Mouse (Mus musculus) thymus, adult 18-20 months (tissue): ENCODE results near the gene Coq10a.
"Not testable (repeated sequence)": the region's sequence is repeated elsewhere in the genome, so short reads cannot be mapped to it uniquely, and the experiment has no call there.

Source experiments
- DNase-seq, 2 experiments: peaks; one replicate each; pipeline ENCODE4 v3.0.0; 2022; ENCODE audit warnings: mixed read lengths in 2 of 2

Coq10a gene

GRCm38 (mm10) chr10:128343436-128343835, 25.4 kb downstream of the Coq10a start:
- DNase-seq: no peak

GRCm38 (mm10) chr10:128340257-128340656, 28.5 kb downstream of the Coq10a start:
- DNase-seq: no peak

- no peak for DNase-seq
Measured at GRCm38 (mm10) chr10:128338948-128339347, 29.8 kb downstream of the Coq10a start.

- DNase-seq: no peak
Measured at GRCm38 (mm10) chr10:128338415-128338814, 30.4 kb downstream of the Coq10a start.

GRCm38 (mm10) chr10:128337306-128338181, 31.3 kb downstream of the Coq10a start, which contains the start of gene Cs:
Cs (plus strand) TSS chr10:128337734.
- peak; percentile 92 to 95 for DNase-seq

- no peak for DNase-seq
Measured at GRCm38 (mm10) chr10:128336597-128336996, 32.2 kb downstream of the Coq10a start.

- no peak for DNase-seq
Measured at GRCm38 (mm10) chr10:128336195-128336594, 32.6 kb downstream of the Coq10a start.

GRCm38 (mm10) chr10:128335582-128335981, 33.2 kb downstream of the Coq10a start:
- DNase-seq: peak; percentile 47 to 62

GRCm38 (mm10) chr10:128332358-128333249, 36.2 kb downstream of the Coq10a start:
- not testable (repeated sequence) for DNase-seq

- no peak for DNase-seq
Measured at GRCm38 (mm10) chr10:128327610-128328009, 41.2 kb downstream of the Coq10a start.

- no peak for DNase-seq
Measured at GRCm38 (mm10) chr10:128326825-128327224, 42.0 kb downstream of the Coq10a start.

- DNase-seq: no peak
Measured at GRCm38 (mm10) chr10:128323516-128323915, 45.3 kb downstream of the Coq10a start.

- peak; percentile 66 to 80 for DNase-seq
Measured at GRCm38 (mm10) chr10:128322141-128323108, 46.4 kb downstream of the Coq10a start, which contains the start of gene Cnpy2. Cnpy2 (plus strand) TSS chr10:128322459.

GRCm38 (mm10) chr10:128321641-128322040, 47.2 kb downstream of the Coq10a start:
- DNase-seq: no peak

GRCm38 (mm10) chr10:128315578-128315977, 53.2 kb downstream of the Coq10a start:
- DNase-seq: no peak
